Mouse (Mus musculus) liver, embryonic 14.5 days (tissue): Measurements from ENCODE around the gene Slamf1.

Source experiments
- CTCF ChIP-seq: IDR thresholded peaks from 2 replicates; pipeline ENCODE4 v1.5.1; 2016; ENCODE audit warnings: antibody characterized with exemption, low read depth, control low read depth
- EP300 ChIP-seq: IDR thresholded peaks from 2 replicates; pipeline ENCODE4 v1.6.1; 2016; ENCODE audit warnings: antibody characterized with exemption, low read depth

DNA sequence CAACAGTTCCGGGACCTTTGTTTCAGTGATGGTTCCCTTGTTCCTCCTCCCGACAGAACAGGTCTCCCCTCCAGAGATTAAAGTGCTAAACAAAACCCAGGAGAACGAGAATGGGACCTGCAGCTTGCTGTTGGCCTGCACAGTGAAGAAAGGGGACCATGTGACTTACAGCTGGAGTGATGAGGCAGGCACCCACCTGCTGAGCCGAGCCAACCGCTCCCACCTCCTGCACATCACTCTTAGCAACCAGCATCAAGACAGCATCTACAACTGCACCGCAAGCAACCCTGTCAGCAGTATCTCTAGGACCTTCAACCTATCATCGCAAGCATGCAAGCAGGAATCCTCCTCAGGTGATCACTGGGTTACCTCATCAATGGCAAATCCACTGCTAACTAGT, 10.1 kb downstream of the Slamf1 start:
- TF ChIP-seq CTCF (no peak), EP300 (no peak)
